Mouse (Mus musculus): ENCODE results near the gene Zfp14. TPM values are rescaled to one million over a fixed set of nuclear protein-coding genes. Genes with fewer than 3 reads are reported as not detected.

The Zfp14 gene
- 1 to 10 TPM; 1.5 to 2.0 TPM for total RNA-seq (2021)
- long read RNA-seq, experiment 1, partial matches to known transcripts: 0 of 1 reads
- long read RNA-seq, experiment 1, other reads (novel, unspliced or antisense): 1 of 1 reads
- long read RNA-seq, experiment 2, partial matches to known transcripts: 0 of 3 reads
- long read RNA-seq, experiment 2, other reads (novel, unspliced or antisense): 2 of 3 reads

DNA sequence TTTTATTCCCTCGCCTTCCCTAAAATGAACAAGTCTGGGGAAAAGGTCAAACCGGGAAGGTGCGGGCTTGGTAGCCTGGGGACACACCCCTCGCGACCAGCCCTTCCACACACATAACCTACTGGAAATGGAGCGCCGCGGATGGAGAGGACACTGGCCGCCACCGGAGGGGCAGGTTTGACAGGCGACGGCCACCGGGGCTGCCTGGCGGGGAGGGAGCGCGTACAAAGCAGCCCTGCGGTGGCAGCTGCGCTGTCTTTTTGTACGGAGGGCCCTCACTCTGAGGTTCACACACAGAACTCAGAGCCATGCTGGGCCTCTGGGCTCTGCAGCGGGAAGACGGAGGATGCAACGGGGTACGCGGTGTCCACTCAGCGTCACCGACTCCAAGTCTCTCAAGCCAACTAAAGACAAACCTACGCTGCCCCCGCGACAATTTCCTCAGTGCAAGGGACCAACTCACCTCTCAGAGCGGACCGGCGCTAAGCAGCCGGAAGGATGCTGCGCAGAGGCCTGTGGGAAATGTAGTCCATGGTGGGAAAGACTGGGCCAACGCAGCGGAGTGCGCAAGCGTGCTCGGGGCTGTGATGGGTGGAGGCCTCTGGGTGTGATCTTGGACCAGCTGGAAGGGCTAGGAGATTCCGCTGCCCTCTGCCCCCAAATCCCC is at the start of gene Zfp14:
Zfp14 (minus strand) TSS at position 499 of the 667 bp plus-strand sequence.
- DNase-seq: peak; percentile 91
- intact Hi-C loops (cut with DNase I; ENCODE audit: low total_unique reads): no loop called here

DNA sequence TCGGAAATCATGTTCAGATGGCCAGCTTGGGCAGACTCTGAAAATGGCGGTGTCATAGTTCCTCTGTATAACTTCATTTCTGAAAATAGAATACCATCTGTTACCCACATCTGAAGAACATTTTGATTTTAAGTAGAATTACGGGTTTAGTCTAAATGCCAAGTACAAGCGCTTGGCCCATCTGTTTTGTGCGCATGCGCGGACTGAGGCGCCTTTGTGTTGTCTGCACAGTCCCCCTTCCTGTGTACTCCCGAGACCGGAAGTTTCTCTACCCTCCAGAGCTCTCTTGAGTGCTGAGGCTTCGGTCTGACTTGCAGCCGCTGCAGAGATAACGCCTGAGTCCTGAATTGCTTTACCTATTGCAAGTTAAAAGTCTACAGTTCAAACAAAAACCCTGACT is 48.1 kb upstream of the Zfp14 start:
- intact Hi-C loops (cut with DNase I; ENCODE audit: low total_unique reads): loop anchor here (10.0 kb wide), 1 partner anchor 66 kb away; the partner anchor contains the start of gene Zfp146
- DNase-seq: peak; percentile 27

DNA sequence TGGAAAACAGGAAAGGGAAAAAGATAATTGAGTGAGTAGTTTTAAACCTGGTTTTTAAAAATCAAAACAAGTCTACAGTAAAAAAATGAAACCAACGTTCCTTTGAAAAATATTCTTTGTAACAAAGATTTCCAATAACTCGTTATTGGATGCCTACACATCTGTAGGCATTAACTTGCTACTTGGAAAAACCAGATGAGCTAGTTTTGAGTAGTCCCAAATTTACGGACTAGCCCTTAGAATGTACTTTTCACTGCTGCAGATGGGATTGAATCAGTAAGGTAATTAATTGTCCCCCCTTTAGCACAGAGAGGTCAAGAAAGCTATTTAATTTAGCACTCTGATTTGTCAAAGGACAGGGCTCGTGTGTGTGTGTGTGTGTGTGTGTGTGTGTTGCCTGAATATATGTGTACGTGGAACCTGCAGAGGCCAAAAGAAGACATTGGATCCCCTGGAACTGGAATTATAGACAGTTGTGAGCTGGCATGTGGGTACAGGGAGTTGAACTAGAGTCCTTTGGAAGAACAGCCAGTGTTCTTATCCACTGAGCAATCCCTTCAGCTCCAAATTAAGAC is 44.5 kb upstream of the Zfp14 start:
- intact Hi-C loops (cut with DNase I; ENCODE audit: low total_unique reads): loop anchor here (10.0 kb wide), 1 partner anchor 69 kb away; the partner anchor contains the start of gene Zfp146
- DNase-seq: no peak

DNA sequence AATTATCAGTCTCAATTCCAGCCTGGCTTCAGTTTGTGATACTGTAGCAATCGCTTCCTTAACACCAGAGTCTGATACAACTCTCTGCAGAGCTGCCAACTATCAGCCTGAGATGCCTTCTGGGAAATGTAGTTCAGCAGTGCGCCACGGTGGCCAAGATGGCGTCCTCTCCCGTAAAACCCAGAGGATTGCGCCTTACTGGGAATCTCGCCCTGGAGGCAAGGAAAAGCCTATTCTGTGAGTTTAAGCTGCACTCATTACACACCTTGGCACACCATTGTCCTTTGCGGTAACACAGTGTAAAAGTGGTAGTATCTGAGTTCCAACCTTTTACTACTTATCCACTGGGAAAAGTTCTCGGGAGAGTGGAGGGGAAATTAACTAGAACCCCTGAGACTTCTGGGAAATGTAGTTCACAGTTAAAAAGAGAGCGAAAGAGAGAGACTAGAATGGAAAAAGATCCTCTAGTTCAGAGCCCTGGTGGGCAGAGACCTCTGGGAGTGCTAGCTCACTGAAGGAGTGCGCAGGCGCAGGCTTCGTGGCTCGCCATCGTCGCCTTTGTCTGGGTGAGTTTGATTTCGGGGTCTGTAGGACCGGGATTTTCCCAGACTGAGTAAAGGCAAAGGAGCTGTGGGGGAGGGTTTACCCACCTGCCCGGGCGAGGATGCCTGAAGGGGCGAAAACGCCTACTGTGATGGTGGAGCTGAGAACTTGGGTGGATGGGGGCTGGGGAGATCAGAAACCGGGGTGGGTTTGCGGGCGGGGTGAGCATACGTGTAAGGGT is 43.7 kb upstream of the Zfp14 start, which contains the start of gene Zfp260:
Zfp260 (plus strand) TSS at position 132 of the 784 bp plus-strand sequence.
- intact Hi-C loops (cut with DNase I; ENCODE audit: low total_unique reads): loop anchor here (10.0 kb wide), 1 partner anchor 70 kb away; the partner anchor contains the start of gene Zfp146
- DNase-seq: peak; percentile 89

DNA sequence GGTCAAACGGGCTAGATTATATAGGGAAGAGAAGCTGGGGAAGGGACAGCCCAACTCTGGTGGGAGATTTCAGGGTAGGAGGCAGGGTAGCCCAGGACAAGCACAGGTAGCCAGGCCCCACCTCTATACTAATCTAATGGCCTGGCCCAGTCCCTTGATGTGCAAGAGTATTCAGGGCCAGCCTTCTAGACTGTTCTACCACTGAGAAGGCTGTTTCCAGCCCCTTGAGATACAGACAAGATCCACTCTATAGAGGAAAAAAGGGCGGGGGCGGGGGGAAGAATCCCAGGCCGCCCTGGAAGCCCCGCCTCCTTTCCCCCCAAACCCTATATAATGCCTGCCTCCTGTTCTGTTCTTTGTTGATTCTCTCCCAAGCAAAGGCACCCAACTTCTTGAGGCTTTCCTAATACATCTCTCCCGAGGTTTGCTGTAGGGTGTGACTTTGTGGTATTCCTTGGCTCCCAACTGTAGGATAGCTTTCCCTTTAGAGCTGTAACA is 42.8 kb upstream of the Zfp14 start:
- intact Hi-C loops (cut with DNase I; ENCODE audit: low total_unique reads): loop anchor here (10.0 kb wide), 1 partner anchor 71 kb away; the partner anchor contains the start of gene Zfp146
- no peak for DNase-seq

DNA sequence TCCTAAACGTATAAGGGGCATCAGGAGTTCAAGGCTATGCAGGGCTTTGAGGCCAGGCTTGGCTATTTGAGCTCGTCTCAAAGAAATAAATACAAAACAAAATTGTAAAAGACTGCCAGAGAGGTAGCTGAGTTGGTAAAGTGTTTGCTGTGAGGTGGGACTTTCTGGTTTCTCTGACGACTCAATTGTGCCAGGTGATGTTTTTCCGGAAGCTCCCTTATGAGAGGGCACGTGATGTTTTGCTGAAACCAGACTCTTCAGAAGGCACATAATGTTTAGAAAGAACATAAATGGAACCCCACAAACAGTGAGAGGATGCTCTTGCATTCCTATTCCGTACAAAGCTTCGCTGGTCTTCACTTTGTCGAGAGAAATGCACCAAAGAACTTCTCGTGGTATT is 41.5 kb upstream of the Zfp14 start:
- no peak for DNase-seq
- intact Hi-C loops (cut with DNase I; ENCODE audit: low total_unique reads): loop anchor here (10.0 kb wide), 1 partner anchor 72 kb away; the partner anchor contains the start of gene Zfp146

DNA sequence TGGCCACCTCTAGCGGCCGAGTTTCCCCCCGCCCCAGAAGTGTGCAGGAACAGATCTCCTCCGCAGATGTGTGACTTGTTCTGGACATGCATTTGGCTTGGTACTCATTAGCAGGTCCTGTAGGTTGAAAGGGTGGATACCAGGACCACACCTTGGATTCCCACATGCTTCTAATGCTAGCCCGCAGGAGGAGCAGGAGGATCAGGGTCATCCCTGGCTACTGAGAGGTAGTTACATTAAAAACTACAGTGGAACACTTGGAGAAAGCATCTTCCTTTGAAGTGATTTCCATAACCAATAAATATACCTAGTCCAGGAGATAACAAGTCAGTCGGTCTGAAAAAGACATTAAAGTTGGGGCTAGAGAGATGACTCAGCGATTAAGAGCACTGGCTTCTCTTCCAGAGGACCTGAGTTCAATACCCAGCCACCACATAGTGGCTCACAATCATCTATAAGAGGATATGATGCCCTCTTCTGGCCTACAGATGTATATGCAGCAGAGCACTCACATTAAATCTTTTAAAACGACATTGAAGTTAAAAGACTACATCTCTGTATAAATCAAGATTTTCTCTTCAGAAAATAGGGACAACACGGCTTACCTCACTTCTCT is 39.9 kb upstream of the Zfp14 start:
- intact Hi-C loops (cut with DNase I; ENCODE audit: low total_unique reads): loop anchor here (10.0 kb wide), 1 partner anchor 74 kb away; the partner anchor contains the start of gene Zfp146
- no peak for DNase-seq

DNA sequence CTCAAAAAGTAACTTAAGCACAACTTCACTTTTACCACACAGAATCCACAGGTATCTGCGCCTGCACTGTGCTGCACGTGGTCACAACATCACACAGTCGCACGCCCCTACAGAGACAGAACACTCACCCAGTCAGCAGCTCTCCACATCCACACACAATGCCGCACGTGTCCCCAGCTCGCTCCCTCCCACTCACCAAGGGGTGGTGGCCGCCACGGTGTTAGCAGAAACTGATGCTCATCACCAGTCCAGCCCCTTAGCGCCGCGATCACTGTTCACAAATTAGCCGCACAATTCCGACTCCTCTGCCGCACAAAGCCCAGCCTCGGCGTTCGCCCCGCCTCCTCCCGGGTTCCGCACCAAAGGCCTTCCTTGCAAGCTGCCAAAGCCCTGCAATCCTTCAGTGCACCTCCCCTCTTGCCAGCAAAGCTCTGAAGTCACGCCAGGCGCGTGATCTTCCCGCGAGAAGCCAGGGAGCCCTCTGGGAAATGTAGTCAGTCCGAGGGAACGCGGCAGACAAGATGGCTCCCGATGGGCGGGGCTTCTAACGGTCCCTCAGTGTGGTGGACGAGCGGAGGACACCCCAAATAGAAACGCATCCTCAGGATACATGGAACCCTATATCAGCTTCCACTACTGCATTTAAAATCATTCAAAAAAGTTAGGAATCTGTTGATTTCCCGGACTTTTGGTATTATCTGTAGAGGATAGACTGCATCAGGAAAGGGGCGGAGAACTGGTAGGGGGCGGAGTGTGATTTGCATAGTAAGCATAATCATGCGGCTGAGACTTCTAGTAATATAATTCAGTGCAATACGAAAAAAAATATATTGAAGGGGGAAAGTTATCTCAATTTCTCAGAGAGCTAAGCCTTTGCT is 39.2 kb upstream of the Zfp14 start, which contains the start of the genes Gm26920 and Zfp566:
Gm26920 (minus strand) TSS at position 319 of the 878 bp plus-strand sequence.
Zfp566 (minus strand) TSS at position 436 of the 878 bp plus-strand sequence.
- intact Hi-C loops (cut with DNase I; ENCODE audit: low total_unique reads): loop anchor here (10.0 kb wide), 1 partner anchor 74 kb away; the partner anchor contains the start of gene Zfp146
- peak; percentile 95 for DNase-seq

DNA sequence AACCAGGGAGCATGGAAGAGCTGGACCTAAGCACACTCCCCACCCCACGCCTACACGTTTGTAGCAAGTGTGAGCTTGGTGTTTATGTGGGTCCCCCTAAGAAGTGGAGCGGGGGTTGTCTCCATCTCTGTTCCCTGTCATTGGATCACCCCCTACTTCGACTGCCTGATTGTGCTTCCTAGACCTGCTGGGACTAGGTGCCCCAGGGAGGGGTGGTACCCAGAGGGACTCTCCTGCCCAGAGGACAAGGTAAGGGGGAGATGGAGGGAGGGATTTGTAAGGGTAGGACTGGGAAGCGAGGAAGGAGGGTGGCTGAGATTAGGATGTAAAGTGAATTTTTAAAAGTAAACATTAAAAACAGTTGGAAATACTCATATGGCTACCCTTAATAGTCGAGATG is 38.2 kb upstream of the Zfp14 start:
- no peak for DNase-seq
- intact Hi-C loops (cut with DNase I; ENCODE audit: low total_unique reads): no loop called here

DNA sequence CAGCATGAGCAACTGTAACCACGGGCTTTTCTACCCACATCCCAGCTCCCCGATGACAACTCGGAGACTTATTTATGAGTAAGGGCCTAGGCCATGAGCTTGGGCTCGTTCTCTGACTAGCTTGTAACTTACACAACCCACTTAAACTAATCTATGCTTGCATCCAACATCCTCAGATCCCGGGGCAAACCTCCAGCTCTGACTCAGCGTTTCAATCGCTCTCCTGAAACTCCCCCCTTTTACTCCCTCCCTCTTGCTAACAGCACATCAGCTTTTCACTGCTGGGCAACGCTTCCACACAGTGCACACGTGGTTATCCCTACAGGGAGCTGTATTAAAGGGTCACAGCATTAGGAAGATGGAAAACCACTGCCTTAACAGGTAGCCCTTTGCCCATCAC is 35.3 kb upstream of the Zfp14 start:
- intact Hi-C loops (cut with DNase I; ENCODE audit: low total_unique reads): no loop called here

DNA sequence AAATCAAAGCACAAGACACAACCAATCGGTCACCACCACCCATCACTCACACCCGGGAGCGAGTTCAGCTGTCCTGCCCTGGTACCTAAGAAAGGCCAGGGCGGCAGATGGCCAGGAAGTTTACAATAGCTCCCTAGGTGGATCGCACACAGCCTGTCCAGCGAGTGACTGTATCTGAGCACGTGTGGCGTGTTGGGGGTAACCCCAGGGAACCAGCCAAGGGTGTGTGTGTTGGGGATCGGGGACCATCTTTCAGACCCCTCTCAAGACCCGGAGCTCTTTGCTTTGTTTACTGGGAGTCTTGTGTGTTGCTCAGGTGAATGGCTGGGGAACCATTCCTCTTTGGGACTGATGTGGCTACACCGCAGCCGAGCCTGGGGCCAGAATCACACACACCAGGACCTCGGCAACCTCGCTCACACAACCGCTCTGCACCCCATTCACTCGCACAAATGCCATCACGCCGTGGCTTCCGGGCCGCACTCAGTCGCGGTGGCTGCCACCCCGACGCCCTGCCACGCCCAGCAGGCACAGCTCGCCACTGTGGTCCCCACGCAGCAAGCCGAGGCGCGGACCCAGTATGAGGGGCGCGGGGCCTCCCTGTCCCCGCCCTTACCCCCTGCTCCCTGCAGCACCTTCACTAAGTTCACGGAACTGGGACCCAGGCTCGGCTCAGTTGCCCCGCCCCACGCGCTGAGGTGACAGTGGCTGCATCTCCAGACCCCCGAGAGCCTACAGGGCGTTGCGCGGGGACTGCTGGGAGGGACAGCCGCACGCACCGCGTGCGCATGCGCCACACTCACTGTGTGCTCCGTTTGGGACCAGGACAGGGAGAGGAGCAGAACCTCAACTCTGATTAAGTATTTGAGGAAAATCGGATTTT is 21.2 kb upstream of the Zfp14 start, which contains the start of gene Zfp82:
Zfp82 (minus strand) TSS at position 755 of the 883 bp plus-strand sequence.
- peak; percentile 82 for DNase-seq
- intact Hi-C loops (cut with DNase I; ENCODE audit: low total_unique reads): no loop called here

More for the DNA sequence above, 35.3 kb upstream of the Zfp14 start:
- DNase-seq: no peak

DNA sequence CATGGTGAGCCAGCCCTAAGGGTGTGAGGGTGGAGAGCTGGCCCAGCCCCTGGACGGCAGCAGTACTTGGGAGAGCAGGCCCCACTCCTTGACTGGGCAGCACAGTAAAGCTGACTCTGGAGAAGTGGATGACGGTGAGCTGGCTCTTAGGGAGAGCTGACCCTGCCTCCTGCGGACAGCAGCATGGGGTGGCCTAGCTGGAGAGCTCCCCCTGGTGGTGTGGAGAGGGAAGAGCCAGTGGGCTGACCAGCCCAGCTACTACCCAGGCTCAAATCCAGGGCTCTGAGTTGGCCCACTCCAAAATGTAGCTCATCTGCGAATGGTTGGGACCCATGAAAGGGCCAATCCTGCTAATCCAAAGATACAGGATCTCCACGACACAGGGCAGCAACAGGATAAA is 13.4 kb upstream of the Zfp14 start:
- DNase-seq: no peak
- intact Hi-C loops (cut with DNase I; ENCODE audit: low total_unique reads): no loop called here

DNA sequence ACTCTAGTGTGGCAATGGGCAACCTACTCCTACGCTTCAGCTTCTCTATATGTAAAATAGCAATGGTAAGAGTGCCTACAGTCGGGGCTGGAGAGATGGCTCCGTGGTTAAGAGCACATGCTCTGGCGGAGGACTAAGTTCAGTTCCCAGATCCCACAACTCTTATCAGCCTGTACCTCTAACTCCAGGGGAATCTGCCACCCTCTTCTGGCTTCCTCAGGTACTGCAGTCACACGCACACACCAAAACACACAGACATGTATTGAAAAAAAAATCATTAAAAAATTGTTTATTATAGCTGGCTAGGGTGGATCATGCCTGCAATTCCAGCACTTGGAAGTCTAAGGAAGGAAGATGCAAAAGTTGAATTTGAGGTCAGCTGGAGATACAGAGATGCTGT is 11.3 kb upstream of the Zfp14 start:
- intact Hi-C loops (cut with DNase I; ENCODE audit: low total_unique reads): no loop called here
- DNase-seq: no peak

DNA sequence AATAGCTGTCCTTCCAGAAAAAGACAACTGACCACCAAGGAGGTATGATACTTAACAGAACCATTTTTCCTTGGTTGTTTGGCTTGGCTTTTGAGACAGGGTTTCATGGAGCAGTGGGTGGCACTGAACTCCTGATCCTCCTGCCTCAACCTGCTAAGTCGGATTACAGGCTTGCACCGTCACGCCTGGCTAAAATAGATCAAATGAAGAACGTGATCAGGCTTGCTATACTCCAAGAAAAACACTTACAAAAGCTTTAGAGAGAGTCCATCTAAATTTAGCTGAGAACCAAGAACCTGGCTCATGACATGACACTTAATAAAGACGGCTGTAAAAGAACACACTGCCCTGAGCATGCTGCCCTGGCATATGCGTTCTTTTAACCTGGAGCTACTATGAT is 9.2 kb upstream of the Zfp14 start:
- DNase-seq: no peak
- intact Hi-C loops (cut with DNase I; ENCODE audit: low total_unique reads): no loop called here

DNA sequence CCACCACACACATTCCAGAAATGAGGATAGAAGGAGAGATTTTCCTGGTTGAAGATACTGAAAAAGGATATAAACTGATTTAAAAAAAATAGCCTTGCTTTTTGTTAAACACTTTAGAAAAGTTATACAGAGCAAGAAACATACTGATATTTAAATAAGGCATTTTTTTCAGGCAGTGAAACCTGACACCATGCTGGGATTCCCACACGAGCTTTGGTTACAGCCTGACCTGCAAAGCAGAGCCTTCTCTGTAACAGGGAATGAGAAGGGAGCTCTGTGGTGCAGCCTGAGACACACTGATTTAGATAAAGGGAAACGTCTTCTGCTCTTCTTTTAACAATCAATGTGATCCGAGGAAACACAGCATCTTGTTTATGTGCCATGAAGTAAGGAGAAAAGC is 2.4 kb upstream of the Zfp14 start:
- intact Hi-C loops (cut with DNase I; ENCODE audit: low total_unique reads): no loop called here
- DNase-seq: no peak

DNA sequence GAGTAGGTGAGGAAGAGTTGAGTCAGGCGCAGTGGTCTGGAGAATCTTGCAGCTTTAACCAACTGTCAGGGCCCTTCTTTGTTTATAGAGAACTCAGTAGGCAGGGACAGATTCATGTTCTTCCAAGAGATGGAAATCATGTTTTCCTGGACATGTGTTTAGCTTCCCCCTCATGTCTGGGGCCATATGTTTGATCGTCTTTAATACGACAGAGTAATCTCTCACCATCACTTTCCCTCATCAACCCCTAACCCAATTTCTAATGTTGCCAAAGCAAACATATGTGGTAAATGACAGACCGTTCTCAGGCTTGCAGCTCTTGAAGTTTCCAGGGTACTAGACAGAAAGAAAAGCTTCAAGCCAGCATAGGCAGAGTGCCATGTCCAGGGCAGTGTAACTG is 3.1 kb downstream of the Zfp14 start:
- intact Hi-C loops (cut with DNase I; ENCODE audit: low total_unique reads): no loop called here
- DNase-seq: no peak

DNA sequence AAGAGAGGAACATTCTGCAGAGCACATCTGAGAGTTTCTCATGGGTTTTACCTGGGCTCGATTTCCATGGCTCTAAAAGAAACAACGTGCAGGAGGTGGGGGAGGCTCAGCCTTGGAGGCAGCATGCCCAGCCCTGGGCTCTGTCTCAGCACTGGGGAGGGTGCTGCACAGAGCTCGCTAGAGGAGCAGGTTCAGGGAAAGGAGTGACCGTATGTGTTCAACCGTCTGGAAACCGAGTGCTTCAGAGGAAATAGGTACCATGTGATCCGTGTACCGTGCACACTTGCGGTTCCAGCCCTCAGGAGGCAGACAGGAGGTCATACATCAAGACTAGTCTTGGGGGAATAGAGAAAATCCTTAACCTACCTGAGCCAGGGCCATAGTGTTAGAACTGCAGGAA is 6.8 kb downstream of the Zfp14 start:
- DNase-seq: no peak
- intact Hi-C loops (cut with DNase I; ENCODE audit: low total_unique reads): no loop called here
